Mouse (Mus musculus) liver, adult 2 months (tissue): ENCODE data around the gene G6pc2.

Source experiments
- CTCF ChIP-seq: fragments of 200-500 bp; IDR thresholded peaks from 2 replicates; pipeline ENCODE4 v1.5.1; 2011; ENCODE audit warnings: low read depth, low read length, control low read depth
- POLR2A ChIP-seq: fragments of 200-500 bp; IDR thresholded peaks from 2 replicates; pipeline ENCODE4 v1.6.1; 2011; ENCODE audit warnings: low read length, control low read depth; ENCODE audit not compliant: insufficient read depth; ENCODE audit errors: extremely low read depth

GRCm38 (mm10) chr2:69209684-69210083, 1.2 kb upstream of the G6pc2 start:
- TF ChIP-seq CTCF: no peak
- no peak for TF ChIP-seq POLR2A
